Mouse (Mus musculus) left cerebral cortex, adult 11 months (tissue): ENCODE results near the gene Cux1.

Experiments
- DNase-seq: peaks from one replicate; pipeline ENCODE4 v3.0.0; 2022; ENCODE audit warnings: low spot score

Gene Cux1

GRCm38 (mm10) chr5:136427121-136427771 is 140.0 kb downstream of the Cux1 start:
- no peak for DNase-seq

GRCm38 (mm10) chr5:136422948-136423347 is 144.3 kb downstream of the Cux1 start:
- DNase-seq = no peak

- DNase-seq = no peak
Measured at GRCm38 (mm10) chr5:136421885-136422284, 145.4 kb downstream of the Cux1 start.

- DNase-seq = no peak
Measured at GRCm38 (mm10) chr5:136421316-136421715, 146.0 kb downstream of the Cux1 start.

GRCm38 (mm10) chr5:136420342-136420741 is 146.9 kb downstream of the Cux1 start:
- no peak for DNase-seq

- no peak for DNase-seq
Measured at GRCm38 (mm10) chr5:136417891-136418290, 149.4 kb downstream of the Cux1 start.

- no peak for DNase-seq
Measured at GRCm38 (mm10) chr5:136414479-136414878, 152.8 kb downstream of the Cux1 start.

- no peak for DNase-seq
Measured at GRCm38 (mm10) chr5:136410681-136411181, 156.6 kb downstream of the Cux1 start.

- no peak for DNase-seq
Measured at GRCm38 (mm10) chr5:136406357-136406756, 160.9 kb downstream of the Cux1 start.

- no peak for DNase-seq
Measured at GRCm38 (mm10) chr5:136403565-136403961, 163.7 kb downstream of the Cux1 start.

GRCm38 (mm10) chr5:136402622-136403564 is 164.4 kb downstream of the Cux1 start:
- DNase-seq = no peak

GRCm38 (mm10) chr5:136398706-136399105 is 168.6 kb downstream of the Cux1 start:
- DNase-seq = no peak

- no peak for DNase-seq
Measured at GRCm38 (mm10) chr5:136396699-136397098, 170.6 kb downstream of the Cux1 start.

GRCm38 (mm10) chr5:136396256-136396655 is 171.0 kb downstream of the Cux1 start:
- no peak for DNase-seq

GRCm38 (mm10) chr5:136395600-136396195 is 171.6 kb downstream of the Cux1 start:
- no peak for DNase-seq

- no peak for DNase-seq
Measured at GRCm38 (mm10) chr5:136394517-136395212, 172.6 kb downstream of the Cux1 start.

GRCm38 (mm10) chr5:136393621-136394020 is 173.7 kb downstream of the Cux1 start:
- DNase-seq = no peak

GRCm38 (mm10) chr5:136386757-136387156 is 180.5 kb downstream of the Cux1 start:
- no peak for DNase-seq

GRCm38 (mm10) chr5:136385161-136385560 is 182.1 kb downstream of the Cux1 start:
- no peak for DNase-seq

GRCm38 (mm10) chr5:136382261-136383005 is 184.9 kb downstream of the Cux1 start:
- no peak for DNase-seq

- DNase-seq = no peak
Measured at GRCm38 (mm10) chr5:136379405-136379804, 187.9 kb downstream of the Cux1 start.
